Mouse (Mus musculus): ENCODE data around the gene Nt5c. TPM values are rescaled to one million over a fixed set of nuclear protein-coding genes. Genes with fewer than 3 reads are reported as not detected.

Nt5c gene
- polyA plus RNA-seq, 1 experiment: 145 TPM

- Histone ChIP-seq H3K27me3 (ENCODE audit: control insufficient read depth, insufficient read depth, low read length) (no peaks in the 10 kb centered on the region), H3K36me3 (ENCODE audit: control insufficient read depth, insufficient read depth, low read length) (peaks cover 29% of the 10 kb centered on the region), H3K27ac (ENCODE audit: control insufficient read depth, insufficient read depth, low read length) (peak overlapping the region; percentile 23; the same call in 1 of the 2 replicates), H3K4me1 (replicated peaks; ENCODE audit: control insufficient read depth, insufficient read depth, low read length) (peaks cover 39% of the 10 kb centered on the region), H3K4me3 (ENCODE audit: control insufficient read depth, insufficient read depth, low read length) (no peak overlapping the region)
- TF ChIP-seq CTCF (IDR thresholded peaks at IDR 0.05; ENCODE audit: borderline replicate concordance, control insufficient read depth, extremely low read depth, insufficient read depth, low read length, poor library complexity) (peak; percentile 60; the same call in 1 of the 2 replicates), POLR2A (IDR thresholded peaks at IDR 0.05; ENCODE audit: control insufficient read depth, extremely low read depth, insufficient read depth, low read length, poor library complexity) (no peak)
- 26% methylated on average over 15 of the region's 15 CpGs for WGBS
- peak; percentile 95 for DNase-seq
Measured at GRCm38 (mm10) chr11:115473626-115474275, 17.9 kb downstream of the Nt5c start.

- Histone ChIP-seq H3K36me3 (ENCODE audit: control insufficient read depth, insufficient read depth, low read length) (peaks cover 41% of the 10 kb centered on the region), H3K4me3 (ENCODE audit: control insufficient read depth, insufficient read depth, low read length) (no peak overlapping the region), H3K4me1 (replicated peaks; ENCODE audit: control insufficient read depth, insufficient read depth, low read length) (peaks cover 37% of the 10 kb centered on the region), H3K27ac (ENCODE audit: control insufficient read depth, insufficient read depth, low read length) (no peak overlapping the region), H3K27me3 (ENCODE audit: control insufficient read depth, insufficient read depth, low read length) (no peaks in the 10 kb centered on the region)
- 91% methylated on average over 7 of the region's 7 CpGs for WGBS
- no peak for TF ChIP-seq POLR2A (IDR thresholded peaks at IDR 0.05; ENCODE audit: control insufficient read depth, extremely low read depth, insufficient read depth, low read length, poor library complexity)
- no peak for TF ChIP-seq CTCF (IDR thresholded peaks at IDR 0.05; ENCODE audit: borderline replicate concordance, control insufficient read depth, extremely low read depth, insufficient read depth, low read length, poor library complexity)
- DNase-seq: no peak
Measured at GRCm38 (mm10) chr11:115472183-115472582, 19.5 kb downstream of the Nt5c start.

- Histone ChIP-seq H3K27me3 (ENCODE audit: control insufficient read depth, insufficient read depth, low read length) (no peaks in the 10 kb centered on the region), H3K27ac (ENCODE audit: control insufficient read depth, insufficient read depth, low read length) (no peak overlapping the region), H3K4me1 (replicated peaks; ENCODE audit: control insufficient read depth, insufficient read depth, low read length) (peaks cover 36% of the 10 kb centered on the region), H3K4me3 (ENCODE audit: control insufficient read depth, insufficient read depth, low read length) (no peak overlapping the region), H3K36me3 (ENCODE audit: control insufficient read depth, insufficient read depth, low read length) (peaks cover 40% of the 10 kb centered on the region)
- WGBS: 85% methylated on average over 4 of the region's 4 CpGs
- no peak for DNase-seq
- TF ChIP-seq POLR2A (IDR thresholded peaks at IDR 0.05; ENCODE audit: control insufficient read depth, extremely low read depth, insufficient read depth, low read length, poor library complexity): no peak
- no peak for TF ChIP-seq CTCF (IDR thresholded peaks at IDR 0.05; ENCODE audit: borderline replicate concordance, control insufficient read depth, extremely low read depth, insufficient read depth, low read length, poor library complexity)
Measured at GRCm38 (mm10) chr11:115467217-115467618, 24.4 kb downstream of the Nt5c start.

- peak overlapping the region; percentile 59 for H3K4me3 ChIP-seq (ENCODE audit: control insufficient read depth, insufficient read depth, low read length)
- peak; percentile 60 for DNase-seq
- 40% methylated on average over 8 of the region's 8 CpGs for WGBS
Measured at GRCm38 (mm10) chr11:115464851-115465250, 26.8 kb downstream of the Nt5c start.

GRCm38 (mm10) chr11:115463397-115463796, 28.3 kb downstream of the Nt5c start:
- Histone ChIP-seq H3K4me3 (ENCODE audit: control insufficient read depth, insufficient read depth, low read length) (peak overlapping the region; percentile 59), H3K27me3 (ENCODE audit: control insufficient read depth, insufficient read depth, low read length) (no peaks in the 10 kb centered on the region), H3K27ac (ENCODE audit: control insufficient read depth, insufficient read depth, low read length) (peak overlapping the region; percentile 96), H3K4me1 (replicated peaks; ENCODE audit: control insufficient read depth, insufficient read depth, low read length) (peaks cover 58% of the 10 kb centered on the region), H3K36me3 (ENCODE audit: control insufficient read depth, insufficient read depth, low read length) (peaks cover 21% of the 10 kb centered on the region)
- TF ChIP-seq CTCF (IDR thresholded peaks at IDR 0.05; ENCODE audit: borderline replicate concordance, control insufficient read depth, extremely low read depth, insufficient read depth, low read length, poor library complexity) (no peak), POLR2A (IDR thresholded peaks at IDR 0.05; ENCODE audit: control insufficient read depth, extremely low read depth, insufficient read depth, low read length, poor library complexity) (peak; percentile 59; the same call in 1 of the 2 replicates)
- 3% methylated on average over 11 of the region's 11 CpGs for WGBS
- peak; percentile 71 for DNase-seq

More at GRCm38 (mm10) chr11:115464851-115465250, 26.8 kb downstream of the Nt5c start:
- H3K27ac ChIP-seq (ENCODE audit: control insufficient read depth, insufficient read depth, low read length): peak overlapping the region; percentile 96
- no peaks in the 10 kb centered on the region for H3K27me3 ChIP-seq (ENCODE audit: control insufficient read depth, insufficient read depth, low read length)
- peaks cover 44% of the 10 kb centered on the region for H3K4me1 ChIP-seq (replicated peaks; ENCODE audit: control insufficient read depth, insufficient read depth, low read length)
- H3K36me3 ChIP-seq (ENCODE audit: control insufficient read depth, insufficient read depth, low read length): peaks cover 33% of the 10 kb centered on the region
- TF ChIP-seq CTCF (IDR thresholded peaks at IDR 0.05; ENCODE audit: borderline replicate concordance, control insufficient read depth, extremely low read depth, insufficient read depth, low read length, poor library complexity) (no peak), POLR2A (IDR thresholded peaks at IDR 0.05; ENCODE audit: control insufficient read depth, extremely low read depth, insufficient read depth, low read length, poor library complexity) (no peak)

- peak within 1 kb of the TSS; percentile 96 for H3K27ac ChIP-seq (ENCODE audit: control insufficient read depth, insufficient read depth, low read length)
Measured at GRCm38 (mm10) chr11:115462243-115462891, 29.3 kb downstream of the Nt5c start, which contains the start of gene Slc16a5. Slc16a5 (plus strand) TSS chr11:115462474.

More at GRCm38 (mm10) chr11:115462243-115462891, 29.3 kb downstream of the Nt5c start, which contains the start of gene Slc16a5:
- peak within 1 kb of the TSS; percentile 59 for H3K4me3 ChIP-seq (ENCODE audit: control insufficient read depth, insufficient read depth, low read length)
- H3K27me3 ChIP-seq (ENCODE audit: control insufficient read depth, insufficient read depth, low read length): no peaks in the 10 kb centered on the region
- WGBS: 20% methylated on average over 16 of the region's 16 CpGs
- peaks cover 62% of the 10 kb centered on the region for H3K4me1 ChIP-seq (replicated peaks; ENCODE audit: control insufficient read depth, insufficient read depth, low read length)
- no peak for TF ChIP-seq CTCF (IDR thresholded peaks at IDR 0.05; ENCODE audit: borderline replicate concordance, control insufficient read depth, extremely low read depth, insufficient read depth, low read length, poor library complexity)
- TF ChIP-seq POLR2A (IDR thresholded peaks at IDR 0.05; ENCODE audit: control insufficient read depth, extremely low read depth, insufficient read depth, low read length, poor library complexity): peak; percentile 26
- peak; percentile 83 for DNase-seq
- H3K36me3 ChIP-seq (ENCODE audit: control insufficient read depth, insufficient read depth, low read length): peaks cover 13% of the 10 kb centered on the region
